Mouse (Mus musculus): Measurements from ENCODE around the gene Csrp2. TPM values are rescaled to one million over a fixed set of nuclear protein-coding genes. Genes with fewer than 3 reads are reported as not detected.

Gene Csrp2
- 231 and 309 TPM in 2 replicates for polyA plus RNA-seq (2012; rRNA removed)

DNA sequence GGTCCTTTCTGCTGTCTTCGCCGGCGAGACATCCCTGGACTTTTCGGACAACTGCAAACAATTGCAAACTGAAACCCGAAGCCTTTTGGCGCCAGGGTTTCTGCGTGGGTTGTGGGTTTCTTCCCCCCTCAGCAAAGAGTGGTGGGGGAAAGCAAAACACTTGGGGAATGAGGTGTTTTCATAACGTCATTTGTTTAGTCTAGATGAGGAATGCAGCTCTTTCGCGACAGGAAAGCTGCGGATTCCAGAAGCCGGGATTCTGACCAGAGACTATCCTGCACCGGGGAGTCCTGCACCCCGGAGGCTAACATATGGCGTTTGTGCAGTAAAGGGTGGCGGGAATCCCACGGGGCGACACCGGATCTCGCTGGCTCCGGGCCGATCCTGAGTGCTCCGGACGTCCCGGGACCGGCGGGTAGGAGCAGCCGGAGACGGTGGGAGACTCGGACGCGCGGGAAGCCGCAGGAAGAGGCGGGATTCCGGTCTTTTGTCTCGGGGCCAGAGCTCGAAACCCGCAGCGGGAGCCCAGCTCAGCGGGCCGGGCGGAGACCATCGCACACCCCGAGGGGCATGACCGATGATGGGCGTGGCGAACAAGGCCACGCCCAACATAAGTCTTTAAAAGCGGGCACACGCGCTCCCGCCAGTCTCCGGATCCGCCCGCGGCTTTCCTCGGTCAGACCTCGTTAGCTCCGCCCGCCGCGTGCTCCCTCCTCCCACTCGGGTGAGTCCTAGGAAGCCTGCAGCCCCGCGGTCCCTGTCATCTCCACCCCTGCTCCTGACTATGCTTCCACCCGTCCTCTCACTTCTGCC is at the start of gene Csrp2:
Csrp2 (plus strand) TSS at position 259 of the 813 bp plus-strand sequence.

Other genes starting within 250 kb of the Csrp2 start
- gene E2f7, start 174.3 kb upstream of the Csrp2 start, polyA plus RNA-seq (2012; rRNA removed), result 10.1 and 12.4 TPM in 2 replicates
- gene Zdhhc17, start 90.4 kb downstream of the Csrp2 start, polyA plus RNA-seq (2012; rRNA removed), result 38.8 and 56.1 TPM in 2 replicates
- 11.7 and 12.7 TPM in 2 replicates for gene Osbpl8, start 245.0 kb downstream of the Csrp2 start, polyA plus RNA-seq (2012; rRNA removed)